Mouse (Mus musculus) mesoderm, embryonic 11.5 days (tissue): ENCODE measurements around the gene Ccnd3.
A peak's percentile ranks its signal among the peaks of the same experiment; 100 is the strongest.
"Not testable (repeated sequence)": the region's sequence is repeated elsewhere in the genome, so short reads cannot be mapped to it uniquely, and the experiment has no call there.

ENCODE experiments used
- DNase-seq: peaks from one replicate; pipeline ENCODE4 v3.0.0-alpha.2; 2012; ENCODE audit warnings: low read depth, low spot score

Gene Ccnd3

GRCm38 (mm10) chr17:47594183-47594968 lies 89.5 kb downstream of the Ccnd3 start:
- no peak for DNase-seq

GRCm38 (mm10) chr17:47594969-47595247 lies 90.1 kb downstream of the Ccnd3 start:
- no peak for DNase-seq

GRCm38 (mm10) chr17:47595248-47596161 lies 90.7 kb downstream of the Ccnd3 start:
- peak; percentile 76 for DNase-seq

- DNase-seq: no peak
Measured at GRCm38 (mm10) chr17:47596162-47596838, 91.4 kb downstream of the Ccnd3 start.

- no peak for DNase-seq
Measured at GRCm38 (mm10) chr17:47596839-47597164, 92.0 kb downstream of the Ccnd3 start.

- no peak for DNase-seq
Measured at GRCm38 (mm10) chr17:47597261-47597660, 92.4 kb downstream of the Ccnd3 start.

- peak; percentile 71 for DNase-seq
Measured at GRCm38 (mm10) chr17:47597838-47598579, 93.2 kb downstream of the Ccnd3 start.

- DNase-seq: not testable (repeated sequence)
Measured at GRCm38 (mm10) chr17:47598580-47599304, 93.9 kb downstream of the Ccnd3 start.

- no peak for DNase-seq
Measured at GRCm38 (mm10) chr17:47599511-47600297, 94.9 kb downstream of the Ccnd3 start.

GRCm38 (mm10) chr17:47600601-47601388 lies 95.9 kb downstream of the Ccnd3 start:
- no peak for DNase-seq

- DNase-seq: no peak
Measured at GRCm38 (mm10) chr17:47601389-47601755, 96.5 kb downstream of the Ccnd3 start.

- DNase-seq: no peak
Measured at GRCm38 (mm10) chr17:47602289-47602688, 97.4 kb downstream of the Ccnd3 start.

GRCm38 (mm10) chr17:47606220-47606619 lies 101.4 kb downstream of the Ccnd3 start:
- DNase-seq: no peak

GRCm38 (mm10) chr17:47609182-47609581 lies 104.3 kb downstream of the Ccnd3 start:
- DNase-seq: no peak

- DNase-seq: peak; percentile 96
Measured at GRCm38 (mm10) chr17:47610849-47611660, 106.2 kb downstream of the Ccnd3 start, which contains the start of the genes Bysl, Med20 and Gm20517. Gene Bysl (minus strand): TSS chr17:47611492. Gene Med20 (plus strand): TSS chr17:47611582. Gene Gm20517 (plus strand): TSS chr17:47611589.

- DNase-seq: no peak
Measured at GRCm38 (mm10) chr17:47611661-47611982, 106.8 kb downstream of the Ccnd3 start.

GRCm38 (mm10) chr17:47614018-47614417 lies 109.2 kb downstream of the Ccnd3 start:
- no peak for DNase-seq

- no peak for DNase-seq
Measured at GRCm38 (mm10) chr17:47616119-47616518, 111.3 kb downstream of the Ccnd3 start.
